Mouse (Mus musculus): ENCODE data around the gene Zfp239. TPM values are rescaled to one million over a fixed set of nuclear protein-coding genes. Genes with fewer than 3 reads are reported as not detected.
"Not testable (repeated sequence)": the region's sequence is repeated elsewhere in the genome, so short reads cannot be mapped to it uniquely, and the experiment has no call there.

The Zfp239 gene
- 0.98 and 1.0 TPM in 2 replicates for total RNA-seq (2017)

DNA sequence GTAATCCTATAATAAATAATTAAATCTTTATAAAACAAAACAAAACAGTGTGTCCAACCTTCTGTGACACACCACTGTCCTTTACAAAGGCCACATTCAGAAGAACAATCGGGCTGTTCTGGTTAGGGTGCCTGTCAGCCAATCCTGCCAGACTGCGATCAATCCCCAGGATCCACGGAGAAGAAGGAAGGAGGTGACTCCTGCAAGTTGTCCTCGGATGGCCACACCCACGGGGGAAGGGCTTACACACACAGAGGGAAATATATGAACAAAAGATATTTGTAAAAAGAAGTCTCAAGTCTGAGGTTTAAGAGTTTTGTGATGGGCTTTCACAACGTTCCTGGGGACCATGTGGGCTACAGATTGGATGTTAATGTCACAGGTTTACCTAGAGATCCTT is at the start of gene Zfp239:
TSS of gene Zfp239 (plus strand) at position 253 of the 400 bp plus-strand sequence.
- no peak for ATAC-seq (ENCODE audit: extremely low read depth, insufficient number of reproducible peaks, low FRiP score, poor library complexity, severe bottlenecking)

- no peak for ATAC-seq (ENCODE audit: extremely low read depth, insufficient number of reproducible peaks, low FRiP score, poor library complexity, severe bottlenecking)
Observed at GRCm38 (mm10) chr6:117814681-117815080, 47.2 kb upstream of the Zfp239 start.

- no peak for ATAC-seq (ENCODE audit: extremely low read depth, insufficient number of reproducible peaks, low FRiP score, poor library complexity, severe bottlenecking)
Observed at GRCm38 (mm10) chr6:117817108-117817541, 44.8 kb upstream of the Zfp239 start.

GRCm38 (mm10) chr6:117820327-117820726 is 41.6 kb upstream of the Zfp239 start:
- no peak for ATAC-seq (ENCODE audit: extremely low read depth, insufficient number of reproducible peaks, low FRiP score, poor library complexity, severe bottlenecking)

GRCm38 (mm10) chr6:117825369-117825768 is 36.5 kb upstream of the Zfp239 start:
- peak; percentile 67 for ATAC-seq (ENCODE audit: extremely low read depth, insufficient number of reproducible peaks, low FRiP score, poor library complexity, severe bottlenecking)

DNA sequence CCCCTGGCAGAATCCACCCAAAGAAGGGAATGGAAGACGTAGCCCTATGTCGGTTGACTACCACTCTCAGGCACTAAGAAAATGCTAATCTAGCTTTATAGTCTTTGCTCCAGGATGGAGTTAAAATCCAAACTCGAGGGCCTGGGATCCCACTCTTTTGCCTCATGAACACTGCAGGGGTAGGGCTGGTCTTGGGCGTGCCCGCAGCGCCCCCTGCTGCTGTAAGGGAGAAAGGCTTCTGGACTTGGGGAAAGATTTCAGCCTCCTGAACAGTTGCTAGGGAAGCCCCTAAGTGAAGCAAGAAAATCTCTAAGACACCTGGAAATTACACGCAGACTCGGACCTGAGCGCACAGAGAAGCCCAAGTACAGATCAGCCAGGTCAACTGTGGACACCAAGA is 33.6 kb upstream of the Zfp239 start:
- no peak for ATAC-seq (ENCODE audit: extremely low read depth, insufficient number of reproducible peaks, low FRiP score, poor library complexity, severe bottlenecking)

DNA sequence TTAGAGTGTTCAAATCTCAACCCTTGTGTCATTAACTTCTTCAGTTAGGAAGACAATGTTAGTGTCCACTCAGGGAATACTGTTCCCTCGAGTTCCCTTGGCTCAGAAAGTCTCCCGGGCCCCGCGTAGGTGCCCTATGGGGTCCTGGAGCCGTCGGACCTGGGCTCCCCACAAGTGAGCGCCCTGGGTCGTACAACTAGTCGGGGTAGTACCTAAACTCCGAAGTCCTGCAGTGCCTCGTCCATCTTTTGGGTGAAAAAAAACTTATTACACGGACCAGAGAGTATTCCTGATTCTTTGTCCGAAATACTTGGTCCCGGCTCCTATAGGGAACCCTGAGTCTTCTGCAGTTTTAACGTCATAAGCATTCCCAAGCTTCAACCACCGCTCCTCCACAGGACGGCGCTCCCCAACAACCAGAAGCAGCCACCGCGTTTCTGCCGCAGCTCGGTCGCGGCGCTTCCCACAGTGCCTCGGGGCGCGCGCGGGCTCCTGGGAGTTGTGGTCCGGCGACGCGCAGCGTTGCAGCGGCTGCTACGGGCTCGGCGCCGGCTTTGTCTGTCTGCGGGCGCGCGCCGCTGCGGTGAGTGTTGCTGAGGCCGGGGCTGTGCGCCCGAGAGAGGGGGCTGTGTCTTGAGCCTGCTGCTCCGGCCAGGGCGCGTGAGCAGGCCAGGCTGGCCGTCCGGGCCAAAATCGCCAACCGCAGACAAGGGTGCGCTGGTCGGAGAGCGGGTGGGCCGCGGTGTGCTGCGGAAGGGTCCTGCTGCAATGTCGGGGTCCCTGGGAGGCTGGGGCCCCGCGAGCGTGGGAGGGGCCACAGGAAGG is 21.0 kb upstream of the Zfp239 start, which contains the start of gene Zfp637:
TSS of gene Zfp637 (plus strand) at position 495 of the 825 bp plus-strand sequence.
- ATAC-seq (ENCODE audit: extremely low read depth, insufficient number of reproducible peaks, low FRiP score, poor library complexity, severe bottlenecking): peak; percentile 93

DNA sequence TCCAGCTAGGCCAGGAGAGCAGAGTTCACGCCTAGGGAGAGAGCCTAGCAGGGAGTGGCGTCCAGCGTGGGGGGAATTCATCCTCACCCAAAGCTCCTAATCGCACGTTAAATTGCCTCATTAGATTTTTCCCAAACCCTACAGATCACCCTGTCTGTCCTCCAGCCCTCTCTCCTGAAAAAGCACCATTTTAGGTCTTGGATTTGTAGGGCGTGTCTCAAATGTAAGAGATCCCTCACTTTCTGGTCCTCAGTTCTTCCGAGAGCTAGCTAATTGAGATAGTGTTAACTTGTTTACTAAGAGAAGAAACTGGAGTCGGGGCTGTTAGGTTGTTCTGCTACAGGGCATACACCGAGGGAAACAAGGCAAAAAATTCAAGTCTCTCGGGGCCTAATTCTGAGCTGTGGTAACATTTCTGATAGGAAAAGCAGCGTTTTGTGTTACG is 20.4 kb upstream of the Zfp239 start:
- ATAC-seq (ENCODE audit: extremely low read depth, insufficient number of reproducible peaks, low FRiP score, poor library complexity, severe bottlenecking): no peak

DNA sequence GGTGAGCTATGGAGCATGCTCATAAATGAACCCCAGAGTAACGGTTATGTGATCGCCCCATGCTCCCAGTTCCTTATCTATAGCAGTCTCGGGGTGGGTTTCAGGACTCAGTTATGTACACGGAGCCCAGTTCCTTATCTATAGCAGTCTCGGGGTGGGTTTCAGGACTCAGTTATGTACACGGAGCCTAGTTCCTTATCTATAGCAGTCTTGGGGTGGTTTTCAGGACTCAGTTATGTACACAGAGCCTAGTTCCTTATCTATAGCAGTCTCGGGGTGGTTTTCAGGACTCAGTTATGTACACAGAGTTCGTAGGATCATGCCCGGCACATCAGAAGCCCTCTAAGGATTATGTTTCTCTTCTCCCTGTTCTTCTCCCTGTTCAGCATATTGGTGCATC is 17.3 kb upstream of the Zfp239 start:
- ATAC-seq (ENCODE audit: extremely low read depth, insufficient number of reproducible peaks, low FRiP score, poor library complexity, severe bottlenecking): no peak

DNA sequence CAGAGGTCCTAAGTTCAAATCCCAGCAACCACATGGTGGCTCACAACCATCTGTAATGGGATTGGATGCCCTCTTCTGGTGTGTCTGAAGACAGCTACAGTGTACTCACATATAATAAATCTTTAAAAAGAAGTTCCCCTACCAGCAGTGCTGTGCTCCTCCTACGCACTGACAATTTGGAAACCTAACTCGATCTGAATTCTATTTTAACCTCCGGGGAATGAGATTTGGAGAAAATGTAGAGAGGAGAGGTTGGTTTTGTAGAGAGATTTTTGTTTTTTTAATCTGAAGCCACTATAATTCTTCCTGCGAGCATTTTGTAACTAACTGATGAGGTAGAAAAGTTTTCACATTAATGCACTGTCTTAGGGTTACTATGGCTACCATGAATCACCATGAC is 15.2 kb upstream of the Zfp239 start:
- not testable (repeated sequence) for ATAC-seq (ENCODE audit: extremely low read depth, insufficient number of reproducible peaks, low FRiP score, poor library complexity, severe bottlenecking)

- ATAC-seq (ENCODE audit: extremely low read depth, insufficient number of reproducible peaks, low FRiP score, poor library complexity, severe bottlenecking): no peak
Observed at GRCm38 (mm10) chr6:117847772-117848171, 14.1 kb upstream of the Zfp239 start.

- ATAC-seq (ENCODE audit: extremely low read depth, insufficient number of reproducible peaks, low FRiP score, poor library complexity, severe bottlenecking): no peak
Observed at GRCm38 (mm10) chr6:117848577-117848976, 13.3 kb upstream of the Zfp239 start.

DNA sequence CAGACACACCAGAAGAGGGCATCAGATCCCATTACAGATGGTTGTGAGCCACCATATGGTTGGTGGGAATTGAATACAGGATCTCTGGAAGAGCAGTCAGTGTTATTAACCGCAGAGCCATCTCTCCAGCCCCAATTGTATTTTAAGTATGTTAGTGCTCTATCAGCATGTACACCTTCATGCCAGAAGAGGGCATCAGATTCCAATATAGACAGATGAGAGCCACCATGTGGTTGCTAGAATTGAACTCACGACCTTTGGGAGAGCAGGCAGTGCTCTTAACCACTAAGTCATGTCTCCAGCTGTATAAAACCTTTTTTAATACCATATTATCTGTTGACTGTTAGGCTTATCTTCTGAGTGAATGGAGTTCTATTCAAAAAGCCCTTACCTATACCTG is 10.2 kb upstream of the Zfp239 start:
- peak; percentile 48; the same call in 1 of the 2 replicates for ATAC-seq (ENCODE audit: extremely low read depth, insufficient number of reproducible peaks, low FRiP score, poor library complexity, severe bottlenecking)

DNA sequence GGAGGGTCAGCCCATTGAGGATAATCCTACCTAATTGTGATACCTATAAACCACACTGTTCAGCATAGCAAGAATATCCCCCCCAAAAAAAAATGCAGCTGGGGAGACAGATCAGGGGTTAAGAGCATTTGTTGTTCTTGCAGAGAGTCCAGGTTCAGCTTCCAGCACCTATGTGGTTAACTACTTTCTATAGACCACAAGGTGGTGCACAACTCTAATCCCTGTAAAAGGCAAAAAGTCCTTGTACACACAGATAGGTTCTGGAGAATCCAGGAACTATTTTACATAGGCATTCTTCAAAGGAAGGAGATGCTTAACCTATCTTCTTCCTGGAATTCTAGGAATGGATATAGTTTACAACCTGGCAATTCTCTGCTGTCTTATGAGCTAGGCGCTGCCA is 3.9 kb upstream of the Zfp239 start:
- no peak for ATAC-seq (ENCODE audit: extremely low read depth, insufficient number of reproducible peaks, low FRiP score, poor library complexity, severe bottlenecking)

- ATAC-seq (ENCODE audit: extremely low read depth, insufficient number of reproducible peaks, low FRiP score, poor library complexity, severe bottlenecking): no peak
Observed at GRCm38 (mm10) chr6:117862465-117862864, 565 bp downstream of the Zfp239 start.

DNA sequence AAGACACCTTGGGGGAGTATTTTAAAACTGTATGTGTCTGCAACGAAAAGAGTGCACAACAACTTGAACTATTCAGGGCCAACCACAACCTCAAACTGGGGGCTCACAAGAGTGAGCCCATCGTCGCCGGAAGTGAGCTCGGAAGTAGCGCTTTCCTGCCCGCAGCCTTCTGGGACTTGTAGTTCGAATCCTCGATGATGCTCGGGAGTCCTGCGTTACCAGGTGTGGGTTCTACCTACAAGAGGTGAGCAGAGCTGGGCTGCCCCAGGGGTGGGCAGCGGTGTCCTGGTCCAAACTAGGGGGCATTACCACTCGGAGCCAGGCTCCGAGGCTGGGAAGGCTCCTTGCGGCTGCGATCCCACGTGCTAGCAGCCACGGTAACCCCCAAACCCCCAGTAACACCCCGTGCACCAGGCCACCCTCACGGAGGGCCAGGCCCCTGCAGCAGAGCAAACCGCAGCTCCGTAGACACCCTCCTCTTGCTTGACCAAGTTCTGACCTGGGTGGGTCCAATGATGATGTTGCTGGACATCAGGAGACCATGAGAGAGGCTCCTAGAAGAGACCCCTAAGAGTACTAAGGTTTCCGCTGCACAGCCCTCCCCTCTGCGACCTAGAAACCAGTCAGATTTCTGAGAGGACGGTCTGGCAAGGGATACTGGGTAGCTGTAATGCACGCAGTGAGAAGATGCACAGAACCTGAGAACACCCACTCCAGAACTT is 1.2 kb downstream of the Zfp239 start:
- ATAC-seq (ENCODE audit: extremely low read depth, insufficient number of reproducible peaks, low FRiP score, poor library complexity, severe bottlenecking): peak; percentile 77

- ATAC-seq (ENCODE audit: extremely low read depth, insufficient number of reproducible peaks, low FRiP score, poor library complexity, severe bottlenecking): no peak
Observed at GRCm38 (mm10) chr6:117863751-117864150, 1.9 kb downstream of the Zfp239 start.

DNA sequence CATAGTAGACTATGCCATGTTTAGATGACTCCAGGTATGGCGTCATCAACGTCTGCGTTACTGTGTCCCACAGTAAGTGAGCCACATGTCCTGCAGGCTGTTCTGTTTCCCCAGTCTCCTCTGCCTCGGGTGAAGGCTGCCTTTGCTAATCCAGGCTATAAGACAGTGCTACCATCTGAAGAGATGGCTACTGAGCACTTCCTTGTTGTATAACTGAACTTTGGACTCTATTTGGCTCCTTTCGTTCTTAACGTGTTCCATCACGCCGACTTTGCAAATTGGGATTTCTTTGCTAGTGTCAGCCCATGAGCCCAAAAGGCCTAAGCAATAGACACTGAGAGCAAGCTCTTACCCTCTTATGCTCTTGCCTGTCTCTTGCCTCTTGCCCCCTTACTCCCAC is 6.3 kb downstream of the Zfp239 start:
- no peak for ATAC-seq (ENCODE audit: extremely low read depth, insufficient number of reproducible peaks, low FRiP score, poor library complexity, severe bottlenecking)

- ATAC-seq (ENCODE audit: extremely low read depth, insufficient number of reproducible peaks, low FRiP score, poor library complexity, severe bottlenecking): no peak
Observed at GRCm38 (mm10) chr6:117871034-117871433, 9.1 kb downstream of the Zfp239 start.

DNA sequence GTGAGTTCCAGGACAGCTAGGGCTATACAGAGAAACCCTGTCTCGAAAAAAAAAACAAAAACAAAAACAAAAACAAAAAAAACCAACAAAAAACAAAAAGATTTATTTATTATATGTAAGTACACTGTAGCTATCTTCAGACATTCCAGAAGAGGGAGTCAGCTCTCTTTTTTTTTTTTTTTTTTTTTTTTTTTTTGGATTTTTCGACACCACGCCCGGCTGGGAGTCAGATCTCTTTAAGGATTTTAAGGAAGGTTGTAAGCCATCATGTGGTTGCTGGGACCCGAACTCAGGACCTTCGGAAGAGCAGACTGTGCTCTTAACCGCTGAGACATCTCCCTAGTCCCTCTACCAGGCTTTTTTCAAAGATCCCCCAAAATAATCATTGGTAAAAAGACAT is 11.6 kb downstream of the Zfp239 start:
- ATAC-seq (ENCODE audit: extremely low read depth, insufficient number of reproducible peaks, low FRiP score, poor library complexity, severe bottlenecking): not testable (repeated sequence)

All from neutrophil, adult 5-6 weeks (primary cell).